Mouse (Mus musculus) right cerebral cortex, postnatal 4 days (tissue): ENCODE results near the gene Fbxw15.
"Not testable (repeated sequence)": the region's sequence is repeated elsewhere in the genome, so short reads cannot be mapped to it uniquely, and the experiment has no call there.

ENCODE experiments used
- DNase-seq: peaks from one replicate; pipeline ENCODE4 v3.0.0-alpha.2; 2022

Fbxw15 gene

DNA sequence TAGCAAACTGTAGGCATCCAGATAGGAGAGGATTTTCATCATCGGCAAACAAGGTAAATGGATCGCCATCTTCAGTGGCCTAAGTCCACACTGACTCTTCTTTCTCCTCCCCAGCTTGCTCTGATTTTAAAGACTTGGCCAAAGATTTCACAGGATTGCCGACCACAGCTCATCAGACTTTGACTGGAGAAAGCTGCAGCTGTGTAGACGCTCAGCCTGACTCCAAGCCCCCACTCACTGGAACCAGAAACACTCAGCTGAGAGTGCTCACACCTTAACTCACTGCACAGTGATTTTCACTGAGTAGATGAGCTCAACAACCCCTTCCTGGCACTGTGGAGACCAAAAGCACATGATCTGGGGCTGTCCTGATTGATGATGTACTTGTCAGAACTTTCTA is at the start of gene Fbxw15:
Gene Fbxw15 (minus strand): TSS at position 101 of the 400 bp plus-strand sequence.
- DNase-seq, result not testable (repeated sequence)

DNA sequence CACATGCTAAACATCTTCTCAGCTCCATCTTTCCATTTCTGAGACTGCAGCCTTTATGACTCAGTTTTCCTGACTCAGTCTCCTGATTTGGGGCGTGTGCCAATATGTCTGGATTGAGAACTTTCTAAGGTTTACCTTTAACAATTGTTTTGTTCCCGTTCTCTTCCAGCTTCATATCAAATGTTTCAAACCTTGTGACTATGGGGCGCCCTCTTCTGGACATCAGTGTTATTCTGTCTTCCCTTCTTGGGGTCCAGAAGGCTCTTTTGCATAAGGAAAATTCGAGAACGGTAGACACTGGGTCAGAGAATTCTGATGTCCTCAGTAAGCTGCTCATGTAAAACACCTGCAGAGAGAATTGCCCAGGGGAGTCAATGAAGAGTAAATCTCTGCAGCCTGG is 38.8 kb upstream of the Fbxw15 start:
- DNase-seq, result peak; percentile 27

DNA sequence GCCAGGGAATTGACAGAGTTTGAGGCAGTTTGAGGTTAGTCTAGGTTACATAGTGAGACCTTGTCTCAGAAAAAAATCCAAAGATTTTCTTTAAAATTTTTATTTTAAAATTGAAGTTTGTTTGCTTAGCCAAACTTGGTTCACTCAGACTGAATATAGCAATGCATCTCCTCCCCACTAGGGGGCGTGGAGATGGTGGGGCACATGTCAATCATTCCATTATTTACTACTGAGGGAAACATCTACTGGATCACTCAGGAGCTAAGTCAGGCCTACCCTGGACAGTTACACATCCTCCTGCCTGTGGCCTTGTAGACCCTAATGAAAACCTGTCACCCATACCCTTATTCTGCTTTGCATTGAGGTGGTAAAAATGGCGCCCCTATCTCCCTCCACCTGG is 34.1 kb upstream of the Fbxw15 start:
- not testable (repeated sequence) for DNase-seq

DNA sequence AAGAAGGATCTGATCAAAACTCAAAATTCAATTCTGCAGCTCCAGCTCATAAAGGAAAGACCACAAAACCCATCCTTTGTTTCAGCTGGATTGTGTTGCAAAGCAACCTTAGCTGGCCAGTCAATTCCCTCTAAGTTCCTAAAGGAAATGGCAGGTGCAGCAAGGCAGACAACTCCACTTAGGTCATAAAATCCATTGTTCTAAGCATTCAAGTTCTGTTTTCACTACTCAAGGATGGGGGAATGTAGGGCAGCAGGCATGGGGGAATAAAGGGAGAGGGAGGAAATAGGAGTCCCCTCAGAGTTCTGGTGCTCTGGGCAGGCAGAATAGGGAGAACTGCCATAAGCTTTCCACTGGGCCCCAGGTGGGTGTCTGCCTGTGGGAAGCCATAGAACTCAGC is 29.2 kb upstream of the Fbxw15 start:
- DNase-seq, result no peak

DNA sequence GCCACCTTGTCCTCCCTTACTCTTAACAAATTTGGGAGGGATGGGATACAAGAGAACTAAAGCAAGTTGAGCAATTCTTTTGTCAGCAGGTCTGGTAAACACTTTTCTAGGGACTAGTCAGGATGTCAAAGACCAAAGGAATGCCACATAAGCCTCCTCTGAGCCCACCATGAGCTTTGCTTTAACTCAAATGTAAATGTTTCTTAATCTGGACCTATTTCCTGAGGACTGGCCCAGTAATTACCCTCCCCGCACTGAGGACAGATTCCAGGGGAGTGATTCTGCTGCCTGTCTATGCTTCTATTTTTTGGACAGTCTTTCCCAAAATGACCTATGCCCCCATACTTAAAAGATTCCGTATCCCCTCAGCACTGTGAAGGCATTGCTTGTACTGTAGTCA is 26.8 kb upstream of the Fbxw15 start:
- DNase-seq, result no peak

DNA sequence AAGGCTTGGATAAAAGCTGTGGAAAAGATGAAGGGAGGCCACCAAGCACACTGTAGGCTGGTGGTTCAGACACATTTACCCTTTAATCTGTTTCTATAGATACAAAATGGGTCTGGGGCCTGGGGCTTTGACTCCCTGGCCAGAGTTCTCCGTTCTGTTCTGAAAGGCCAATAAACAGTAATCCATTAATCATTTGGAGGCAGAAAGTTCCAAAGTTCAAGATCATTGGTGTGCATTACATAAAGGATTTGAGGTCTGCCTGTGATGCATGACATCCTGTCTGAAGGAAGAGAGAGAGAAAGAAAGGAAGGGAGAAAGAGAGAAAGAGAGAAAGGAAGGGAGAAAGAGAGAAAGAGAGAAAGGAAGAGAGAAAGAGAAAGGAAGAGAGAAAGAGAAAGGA is 2.5 kb downstream of the Fbxw15 start:
- no peak for DNase-seq

DNA sequence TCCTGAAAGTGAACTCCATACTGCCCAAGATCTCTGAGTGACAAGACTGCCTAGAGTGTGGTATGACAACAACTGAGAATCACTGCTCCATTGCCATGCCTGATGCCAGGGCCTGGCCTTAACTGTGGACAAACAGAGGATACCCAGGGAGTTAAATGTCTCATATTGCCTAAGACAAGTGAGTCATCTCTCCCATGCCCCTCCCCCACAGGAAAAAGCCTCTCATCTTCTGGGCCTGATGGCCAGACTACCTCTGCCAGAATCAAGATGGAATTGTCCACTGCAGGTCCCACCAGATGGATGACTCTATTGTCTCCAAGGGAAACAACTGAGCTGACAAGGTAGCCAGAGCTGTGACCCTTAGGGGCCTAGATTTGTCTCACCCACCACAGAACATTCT is 6.0 kb downstream of the Fbxw15 start:
- not testable (repeated sequence) for DNase-seq

DNA sequence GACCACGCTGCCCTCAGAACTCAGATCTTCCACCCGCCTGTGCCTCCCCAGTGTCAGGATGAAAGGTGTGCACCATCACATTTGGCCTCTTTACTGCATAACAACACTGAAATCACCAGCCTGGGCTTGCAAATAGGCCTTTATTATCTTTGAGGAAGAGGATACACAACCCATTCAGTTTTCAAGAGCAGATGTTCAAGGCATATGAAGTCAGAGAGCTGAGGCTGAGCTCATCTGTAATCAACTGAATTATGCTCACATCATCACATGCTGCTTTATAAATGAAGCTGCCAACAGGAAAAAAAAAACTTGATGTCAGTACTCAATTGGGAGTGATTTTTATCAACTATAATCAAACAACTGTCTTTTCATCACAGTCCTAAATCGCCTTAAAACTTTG is 15.6 kb downstream of the Fbxw15 start:
- DNase-seq, result no peak

DNA sequence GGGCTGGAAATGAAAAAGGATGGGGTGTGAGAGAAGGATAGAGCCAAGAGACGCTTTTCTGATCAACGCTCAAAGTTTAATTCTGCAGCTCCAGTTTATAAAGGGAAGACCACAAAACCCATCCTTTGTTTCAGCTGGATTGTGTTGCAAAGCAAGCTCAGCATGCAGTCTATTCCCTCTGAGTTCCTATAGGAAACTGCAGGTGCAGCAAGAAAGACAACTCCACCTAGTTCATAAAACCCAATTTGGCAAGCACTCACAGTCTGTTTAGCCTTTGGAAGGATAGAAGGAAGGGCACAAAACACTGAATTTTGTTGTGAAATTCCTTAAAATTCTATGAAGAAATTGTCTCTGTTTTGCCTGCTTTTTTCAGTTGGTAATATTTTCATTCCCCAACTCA is 18.4 kb downstream of the Fbxw15 start:
- DNase-seq, result not testable (repeated sequence)

DNA sequence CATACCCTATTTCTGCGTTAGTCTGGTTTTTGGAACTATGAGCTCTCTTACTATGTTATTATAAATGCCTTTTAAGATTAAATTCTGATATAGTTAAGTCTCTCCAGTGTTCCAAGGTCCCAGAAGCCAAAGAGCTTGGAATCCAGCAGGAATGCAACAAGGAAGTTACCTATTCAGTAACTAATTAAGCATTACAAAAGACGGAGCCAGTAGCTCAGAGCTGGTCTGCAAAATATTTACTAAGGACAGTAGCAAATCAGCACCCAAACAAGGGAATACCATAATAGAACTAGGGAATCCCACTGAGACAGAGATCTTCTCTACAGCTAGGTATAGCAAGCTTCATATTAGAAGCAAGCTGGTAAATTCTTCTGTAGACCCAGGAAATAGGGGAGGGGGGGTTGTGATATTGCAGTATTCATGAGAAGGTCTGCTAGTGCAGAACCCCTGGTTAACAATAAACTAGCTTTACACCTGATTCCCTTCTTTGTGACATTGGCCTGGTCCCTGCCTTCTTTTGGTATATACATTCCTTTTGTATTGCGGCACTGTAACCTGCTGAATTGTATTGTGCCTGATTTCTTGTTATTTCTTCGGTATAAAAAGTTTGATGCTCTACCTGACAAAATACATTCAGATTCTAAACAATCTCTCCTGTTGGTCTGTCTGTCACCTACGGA is 44.5 kb downstream of the Fbxw15 start:
- DNase-seq, result no peak
